8 mouse cellular contexts compared by ENCODE assay signal in genomic region chr3:138743061-138743671, GRCm38 (mm10). TPM values are rescaled to one million over a fixed set of nuclear protein-coding genes. Genes with fewer than 3 reads are reported as not detected.
DNase-seq lines count a peak whose midpoint lies in the region; ATAC-seq and TF ChIP-seq lines count a peak whose summit lies in the region.

No protein-coding gene starts in this region.

- WGBS in heart, embryonic 16.5 days = under 1% methylated on average over 33 of the region's 33 CpGs
- under 1% methylated on average over 33 of the region's 33 CpGs for WGBS in neural tube, embryonic 14.5 days

- DNase-seq in kidney, postnatal 14 days = peak; percentile 77
- peak; percentile 62 to 63 for DNase-seq in lung, adult 18-20 months
- DNase-seq in thymus, postnatal 0 days (ENCODE audit: low spot score) = peak; percentile 60

- peak overlapping the region; percentile 77 for H3K4me3 ChIP-seq in bone marrow macrophage, adult 2 months (ENCODE audit: insufficient read depth, low read length)
- H3K4me3 ChIP-seq in embryonic fibroblast, embryonic 13.5 days (ENCODE audit: insufficient read depth, low read length) = peak overlapping the region; percentile 50
- H3K4me3 ChIP-seq in heart, embryonic 16.5 days (ENCODE audit: low read length) = peak overlapping the region; percentile 85
- peak overlapping the region; percentile 92 for H3K4me3 ChIP-seq in neural tube, embryonic 14.5 days (ENCODE audit: low read depth, low read length)

- H3K36me3 ChIP-seq in heart, embryonic 16.5 days (ENCODE audit: control insufficient read depth, insufficient read depth) = no peaks in the 10 kb centered on the region
- H3K36me3 ChIP-seq in neural tube, embryonic 14.5 days (ENCODE audit: control insufficient read depth, insufficient read depth, low read length) = no peaks in the 10 kb centered on the region

- no peaks in the 10 kb centered on the region for H3K9me3 ChIP-seq in heart, embryonic 16.5 days (replicated peaks; ENCODE audit: control insufficient read depth, low read length)
- no peaks in the 10 kb centered on the region for H3K9me3 ChIP-seq in neural tube, embryonic 14.5 days (ENCODE audit: control insufficient read depth, low read length)

- TF ChIP-seq POLR2A in bone marrow macrophage, adult 2 months (IDR thresholded peaks at IDR 0.05; ENCODE audit: borderline replicate concordance, low read depth, low read length) = no peak
- peak; percentile 55 for TF ChIP-seq POLR2A in embryonic fibroblast, embryonic 13.5 days (IDR thresholded peaks at IDR 0.05; ENCODE audit: low read depth, low read length)

- H3K9ac ChIP-seq in heart, embryonic 16.5 days (ENCODE audit: low read length) = peak overlapping the region; percentile 86
- peak overlapping the region; percentile 90 for H3K9ac ChIP-seq in neural tube, embryonic 14.5 days (replicated peaks; ENCODE audit: low read depth, low read length)

- ATAC-seq in CD4-positive, CD25-positive, alpha-beta regulatory T cell, adult 4 months = peak; percentile 65
- ATAC-seq in heart, embryonic 16.5 days (replicated peaks; ENCODE audit: extremely low read depth, insufficient read depth, low FRiP score) = peak; percentile 45; the same call in 1 of the 2 replicates
- ATAC-seq in neural tube, embryonic 14.5 days (ENCODE audit: low read depth) = peak; percentile 90

- H3K27me3 ChIP-seq in heart, embryonic 16.5 days (ENCODE audit: control insufficient read depth, insufficient read depth, low read length) = peaks cover 7% of the 10 kb centered on the region; the same call in 1 of the 2 replicates
- no peaks in the 10 kb centered on the region for H3K27me3 ChIP-seq in neural tube, embryonic 14.5 days (ENCODE audit: control insufficient read depth, insufficient read depth, low read length)

- H3K4me1 ChIP-seq in bone marrow macrophage, adult 2 months (ENCODE audit: control insufficient read depth, insufficient read depth, low read length) = peaks cover 16% of the 10 kb centered on the region
- peaks cover 15% of the 10 kb centered on the region for H3K4me1 ChIP-seq in embryonic fibroblast, embryonic 13.5 days (ENCODE audit: control insufficient read depth, insufficient read depth, low read length)
- H3K4me1 ChIP-seq in heart, embryonic 16.5 days (ENCODE audit: control insufficient read depth, insufficient read depth, low read length) = peaks cover 6% of the 10 kb centered on the region
- H3K4me1 ChIP-seq in neural tube, embryonic 14.5 days (ENCODE audit: control insufficient read depth, insufficient read depth, low read length) = peaks cover 36% of the 10 kb centered on the region

- no peak overlapping the region for H3K27ac ChIP-seq in bone marrow macrophage, adult 2 months (ENCODE audit: insufficient read depth, low read depth, low read length)
- peak overlapping the region; percentile 45 for H3K27ac ChIP-seq in embryonic fibroblast, embryonic 13.5 days (ENCODE audit: insufficient read depth, low read length)
- no peak overlapping the region for H3K27ac ChIP-seq in heart, embryonic 16.5 days (ENCODE audit: low read length)
- peak overlapping the region; percentile 91 for H3K27ac ChIP-seq in neural tube, embryonic 14.5 days (ENCODE audit: low read depth, low read length)

- no peak for TF ChIP-seq CTCF in bone marrow macrophage, adult 2 months (IDR thresholded peaks at IDR 0.05; ENCODE audit: low read depth, low read length)
- no peak for TF ChIP-seq CTCF in embryonic fibroblast, embryonic 13.5 days (IDR thresholded peaks at IDR 0.05; ENCODE audit: borderline replicate concordance, insufficient read depth, low read length)

- peak overlapping the region; percentile 99 for H3K4me2 ChIP-seq in heart, embryonic 16.5 days (ENCODE audit: low read depth, low read length)
- peak overlapping the region; percentile 65 for H3K4me2 ChIP-seq in neural tube, embryonic 14.5 days (ENCODE audit: low read depth, low read length)

RNA-seq across cellular contexts. Expression of gene Tspan5, which starts 1.2 kb away (rescaled TPM):
- 1 to 10 TPM; 4.3 to 4.5 TPM for polyA plus RNA-seq in CD4-positive, CD25-positive, alpha-beta regulatory T cell, adult 4 months (2017; shearing (Covaris generic))
- 11.2 TPM in 2 replicates for polyA plus RNA-seq in bone marrow macrophage, adult 2 months (2012; ENCODE audit: insufficient read depth, insufficient read length, missing spikeins)
- polyA plus RNA-seq in embryonic fibroblast, embryonic 13.5 days (2011; ENCODE audit: insufficient read length, low read depth, missing spikeins) = 46.2 and 52.0 TPM in 2 replicates
- polyA plus RNA-seq in heart, embryonic 16.5 days (2015; fragmentation: Nextera tagmentation; extraction: Ambion mirVana) = 13.0 and 14.3 TPM in 2 replicates
- polyA plus RNA-seq in neural tube, embryonic 14.5 days (2014; fragmentation: Nextera tagmentation; extraction: Ambion mirVana) = 115 and 136 TPM in 2 replicates
- polyA plus RNA-seq in thymus, postnatal 0 days (2015; fragmentation: Nextera tagmentation; extraction: Ambion mirVana) = 16.8 and 17.5 TPM in 2 replicates

Comparison
In these comparisons a context has a peak if more than half of its experiments do, and no peak if none do; other contexts are left out.
1. H3K27ac ChIP-seq: peak in embryonic fibroblast, embryonic 13.5 days (single experiment) and neural tube, embryonic 14.5 days (single experiment); none in bone marrow macrophage, adult 2 months (single experiment) and heart, embryonic 16.5 days (single experiment).
2. Peak in every context shown above with its lines, with median percentiles within 50 percentile points of each other: ATAC-seq, H3K4me3 ChIP-seq and DNase-seq.